Mouse (Mus musculus): ENCODE measurements at regions not wholly inside any gene's neighbourhood (a gene's known extent, or its start where the extent isn't known, plus 50 kb on each side); places are given as distances from the start of the nearest gene placed in this dataset.
"Not testable (repeated sequence)": the region's sequence is repeated elsewhere in the genome, so short reads cannot be mapped to it uniquely, and the experiment has no call there.

DNA sequence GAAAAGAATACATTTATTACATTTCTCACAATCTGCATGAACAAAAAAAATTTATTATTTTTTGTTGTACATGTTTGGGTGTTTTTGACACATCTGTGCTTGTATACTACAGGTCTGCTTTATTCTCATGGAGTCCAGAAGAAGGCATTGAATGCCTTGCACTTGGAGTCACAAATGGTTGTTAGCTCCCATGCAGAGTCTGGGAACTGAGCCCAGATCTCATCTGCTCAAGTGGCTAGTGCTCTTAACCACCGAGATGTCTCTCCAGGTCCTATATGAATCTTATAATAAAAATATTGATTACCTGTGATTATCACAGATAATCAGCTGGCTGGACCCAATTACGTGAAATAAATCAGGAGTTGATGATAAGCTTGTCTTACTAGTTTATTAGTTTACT, 417.2 kb downstream of the Edem1 start:
- Histone ChIP-seq H3K27ac (ENCODE audit: low read depth, low read length) (no peak overlapping the region), H3K9me3 (replicated peaks; ENCODE audit: control insufficient read depth, low read length) (no peaks in the 10 kb centered on the region), H3K27me3 (ENCODE audit: control insufficient read depth, insufficient read depth, low read length) (no peaks in the 10 kb centered on the region), H3K4me2 (no peak overlapping the region), H3K4me3 (ENCODE audit: low read depth, low read length) (no peak overlapping the region), H3K4me1 (ENCODE audit: control insufficient read depth, insufficient read depth, low read length) (no peaks in the 10 kb centered on the region), H3K9ac (ENCODE audit: low read depth, low read length) (no peak overlapping the region), H3K36me3 (ENCODE audit: control insufficient read depth, insufficient read depth, low read length) (no peaks in the 10 kb centered on the region)
- 59% methylated on average over 2 of the region's 2 CpGs for WGBS (ENCODE audit: insufficient replicate concordance)
- no peak for ATAC-seq (replicated peaks; ENCODE audit: insufficient number of reproducible peaks, low FRiP score, low TSS enrichment)

DNA sequence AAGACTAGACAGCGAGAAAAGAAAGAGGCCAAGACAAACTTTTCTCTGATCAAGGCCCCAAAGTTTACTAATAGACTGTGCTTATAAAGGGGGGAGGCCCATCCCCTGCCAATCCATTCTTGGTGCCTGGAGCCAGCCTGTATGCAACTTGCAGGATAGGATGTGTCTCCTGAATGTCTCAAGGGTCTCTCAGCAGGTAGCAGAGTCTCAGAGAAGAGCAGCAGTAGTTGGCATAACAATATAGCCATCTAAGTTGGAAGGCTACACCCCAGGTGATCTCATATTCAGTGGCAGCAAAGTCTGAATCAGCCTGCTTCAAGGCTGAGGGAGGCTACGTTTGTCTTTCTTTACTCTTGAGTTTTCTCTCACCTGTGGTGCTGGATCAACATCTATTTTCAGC, 418.1 kb downstream of the Edem1 start:
- not testable (repeated sequence) for H3K36me3 ChIP-seq (ENCODE audit: control insufficient read depth, insufficient read depth, low read length); ATAC-seq (replicated peaks; ENCODE audit: insufficient number of reproducible peaks, low FRiP score, low TSS enrichment); H3K9me3 ChIP-seq (replicated peaks; ENCODE audit: control insufficient read depth, low read length); H3K27me3 ChIP-seq (ENCODE audit: control insufficient read depth, insufficient read depth, low read length); H3K4me2 ChIP-seq; H3K4me3 ChIP-seq (ENCODE audit: low read depth, low read length); H3K4me1 ChIP-seq (ENCODE audit: control insufficient read depth, insufficient read depth, low read length); H3K27ac ChIP-seq (ENCODE audit: low read depth, low read length); H3K9ac ChIP-seq (ENCODE audit: low read depth, low read length)
- 43% methylated on average over 2 of the region's 2 CpGs for WGBS (ENCODE audit: insufficient replicate concordance)
